In genomic region chr16:24350306-24350705, GRCm38 (mm10) we compare ENCODE assay signal across 16 mouse cellular contexts. TPM values are rescaled to one million over a fixed set of nuclear protein-coding genes. Genes with fewer than 3 reads are reported as not detected.
DNase-seq lines count a peak whose midpoint lies in the region.
"Had no signal": no experiment of that assay in that cellular context is flagged by ENCODE, and none has a peak within 500 bp of the region (broad histone marks: within the 10 kb centered on the region; RNA-seq: fewer than 3 reads in every experiment).

No protein-coding gene starts in this region.

- DNase-seq in adrenal gland, adult 2 months: peak; percentile 58
- no peak for DNase-seq in adrenal gland, adult 18-20 months (ENCODE audit: low spot score in 2 of 2)
- DNase-seq in gastrocnemius, adult 18-20 months (ENCODE audit: low spot score): peak; percentile 63
- no peak for DNase-seq in gastrocnemius, postnatal 14 days
- peak; percentile 23 to 47 for DNase-seq in gastrocnemius, adult 8-10 months (ENCODE audit: low spot score in 2 of 2)
- no peak for DNase-seq in gastrocnemius, postnatal 10 days
- DNase-seq in skeletal muscle tissue, adult 2 months (ENCODE audit: low read depth, low spot score): peak; percentile 84
- DNase-seq: adrenal gland, postnatal 10 days; B cell, adult 2 months; cerebellum, adult 11-12 months; cerebellum, adult 2 months; cerebellum, adult 9-10 months; cerebellum, postnatal 10 days; cerebellum, postnatal 25 days; forebrain, postnatal 0 days had no signal

- intact Hi-C loops in gastrocnemius, postnatal 14 days (cut with DNase I; ENCODE audit: low total_unique reads): no loop called here

RNA-seq across cellular contexts. Expression of gene Lpp, which starts 43.0 kb away (rescaled TPM):
- total RNA-seq in adrenal gland, adult 2 months (2021): 10 to 100 TPM; 35.1 to 94.8 TPM
- 15.0 and 32.3 TPM in 2 replicates for polyA plus RNA-seq in adrenal gland, adult 2 months (2012; rRNA removed)
- 10 to 100 TPM; 32.5 to 60.6 TPM for total RNA-seq in adrenal gland, adult 18-20 months (2021)
- 10 to 100 TPM; 13.4 to 17.4 TPM for total RNA-seq in gastrocnemius, adult 18-20 months (2021)
- 10 to 100 TPM; 27.5 to 30.2 TPM for total RNA-seq in gastrocnemius, postnatal 14 days (2021)
- 10 to 100 TPM; 15.7 to 19.6 (median 16.5) TPM for total RNA-seq in gastrocnemius, adult 8-10 months (2022)
- 10 to 100 TPM; 34.6 to 45.1 TPM for total RNA-seq in gastrocnemius, postnatal 10 days (2021)
- polyA plus RNA-seq: G1E had no signal

Comparison
In these comparisons a context has a peak if more than half of its experiments do, and no peak if none do; other contexts are left out.
1. DNase-seq: peak in adrenal gland, adult 2 months (single experiment), gastrocnemius, adult 18-20 months (single experiment), gastrocnemius, adult 8-10 months (2 of 2) and skeletal muscle tissue, adult 2 months (single experiment); none in adrenal gland, adult 18-20 months (0 of 2), gastrocnemius, postnatal 14 days (single experiment) and gastrocnemius, postnatal 10 days (single experiment).